Mouse (Mus musculus) MEL-GATA-1-ER (cell line): ENCODE data around the gene Klb.

Experiments used
- DNase-seq: peaks from one replicate; pipeline ENCODE4 v3.0.0-alpha.2; 2012; ENCODE audit warnings: low read depth; ENCODE audit errors: extremely low read depth

Klb gene

DNA sequence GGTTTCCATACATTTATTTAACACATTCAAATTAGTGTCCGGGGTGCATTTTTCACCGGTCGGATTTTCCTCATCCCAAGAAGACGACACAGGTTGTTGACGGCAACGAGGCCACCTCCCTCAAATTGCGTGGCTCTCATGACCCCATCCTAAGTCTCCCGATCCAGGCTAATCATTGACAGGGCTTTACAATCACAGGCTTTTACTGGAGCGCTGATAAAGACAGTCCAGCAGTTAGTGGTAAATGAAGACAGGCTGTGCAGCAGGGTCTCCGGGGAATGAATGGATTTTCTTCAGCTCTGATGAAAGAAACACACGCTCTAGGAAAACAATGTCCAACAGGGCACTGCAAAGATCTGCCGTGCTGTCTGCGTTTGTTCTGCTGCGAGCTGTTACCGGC lies at the start of gene Klb:
Gene Klb (plus strand): TSS at position 147 of the 400 bp plus-strand sequence.
- DNase-seq: no peak

DNA sequence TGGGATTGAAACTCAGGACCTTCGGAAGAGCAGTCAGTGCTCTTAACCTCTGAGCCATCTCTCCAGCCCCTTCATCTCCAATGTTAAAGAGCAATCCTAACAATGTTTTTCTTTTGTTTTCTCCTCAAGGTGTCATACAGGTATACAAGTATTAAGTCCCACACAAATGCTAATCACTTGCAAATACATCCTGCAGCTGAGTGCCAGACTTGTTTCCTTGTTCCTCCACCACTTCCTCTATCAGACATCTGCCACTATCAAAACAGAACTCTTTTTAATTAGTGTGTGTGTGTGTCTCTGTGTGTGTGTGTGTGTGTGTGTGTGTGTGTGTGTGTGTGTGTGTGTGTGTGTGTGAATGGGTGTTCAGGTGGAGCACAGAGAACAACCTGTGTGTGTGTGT lies 48.5 kb upstream of the Klb start:
- DNase-seq: peak; percentile 43

DNA sequence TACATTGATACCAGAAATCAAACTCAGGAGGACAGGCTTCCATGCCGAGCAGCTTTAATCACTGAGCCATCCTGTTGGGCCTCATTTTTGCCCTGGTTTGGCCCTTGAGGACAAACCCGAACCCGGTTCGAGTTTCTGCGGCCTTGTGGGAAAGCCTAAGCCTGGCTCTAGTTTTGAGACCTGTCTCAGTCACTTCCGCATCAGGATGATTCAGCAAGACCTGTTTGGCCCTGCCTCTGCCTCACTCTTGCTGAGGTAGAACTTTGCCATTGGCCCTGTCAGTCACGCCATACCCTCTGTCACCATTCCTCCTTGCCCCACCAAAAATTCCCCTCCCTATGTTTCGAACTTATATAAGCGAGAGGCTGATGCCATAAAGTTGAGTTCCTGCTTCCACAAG lies 48.0 kb upstream of the Klb start:
- DNase-seq: no peak

DNA sequence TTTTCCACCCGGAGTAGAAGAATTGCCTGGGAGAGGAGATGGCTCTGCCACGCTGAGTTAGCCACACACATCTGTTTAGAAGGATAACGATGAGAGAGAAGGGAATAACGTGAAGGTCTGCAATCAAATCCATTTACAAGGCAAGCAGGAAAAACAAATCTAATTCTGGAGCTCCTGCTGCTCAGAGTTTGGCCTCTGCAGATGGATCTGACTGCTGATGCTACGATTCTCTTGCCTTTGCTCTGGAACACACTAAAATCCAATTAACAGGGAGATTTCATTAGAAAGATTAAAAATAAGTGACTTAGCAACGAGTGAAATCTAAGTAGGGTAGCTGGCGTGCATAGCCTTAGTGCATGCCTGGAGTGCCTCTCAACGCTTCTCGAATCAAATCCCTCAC lies 42.6 kb upstream of the Klb start:
- no peak for DNase-seq

DNA sequence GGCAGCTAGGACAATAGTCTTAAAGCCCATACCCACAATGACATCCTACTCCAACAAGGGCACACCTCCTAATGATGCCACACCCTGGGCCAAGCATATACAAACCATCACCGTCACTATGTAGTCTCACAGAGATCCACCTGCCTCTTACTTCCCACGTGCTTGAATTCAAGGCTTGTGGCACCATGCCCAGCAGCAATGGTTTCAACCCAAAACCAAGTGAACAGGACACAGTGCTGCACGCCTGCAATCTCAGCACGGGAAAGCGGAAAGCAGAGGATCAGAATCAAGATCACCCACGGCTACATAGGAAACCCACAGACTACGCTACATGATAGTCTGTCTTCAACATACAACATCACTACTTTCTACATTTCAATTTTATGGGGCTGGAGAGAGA lies 39.9 kb upstream of the Klb start:
- DNase-seq: no peak

DNA sequence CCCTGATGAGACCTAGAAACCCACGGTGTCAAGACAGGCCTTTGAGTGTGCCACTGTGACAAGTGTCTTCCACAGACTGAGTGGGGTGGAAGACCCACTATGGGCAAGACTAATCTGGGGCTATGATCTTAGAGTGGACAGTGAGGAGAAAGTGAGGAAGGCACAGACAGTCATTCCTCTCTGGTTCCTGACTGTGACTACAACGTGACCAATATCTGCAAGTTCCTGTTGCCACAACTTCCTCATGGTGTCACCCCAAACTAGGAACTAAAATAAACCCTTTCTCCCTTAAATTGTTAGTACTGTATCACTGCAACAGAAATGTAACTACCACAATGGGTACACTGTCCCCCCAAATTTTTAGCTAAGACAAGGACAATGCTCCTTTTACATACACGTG lies 39.2 kb upstream of the Klb start:
- no peak for DNase-seq

DNA sequence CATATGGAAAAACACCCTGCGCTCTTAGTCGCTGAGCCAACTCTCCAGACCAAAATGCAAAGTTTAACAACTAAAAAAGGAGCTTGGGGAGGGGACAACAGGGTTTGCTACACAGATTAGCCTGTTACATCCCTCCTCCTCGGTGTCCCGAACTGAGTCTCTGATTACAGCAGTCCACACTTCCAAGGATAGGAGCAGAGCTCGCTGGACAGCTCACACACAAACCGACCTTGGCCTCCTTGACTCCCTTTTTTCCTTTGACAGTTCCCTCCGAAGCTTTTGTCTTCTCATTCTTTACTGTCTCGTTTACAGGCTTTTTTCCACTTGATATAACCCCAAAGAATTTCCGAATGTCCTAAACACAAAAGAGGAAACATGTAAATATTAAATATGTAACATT lies 28.9 kb upstream of the Klb start:
- no peak for DNase-seq

DNA sequence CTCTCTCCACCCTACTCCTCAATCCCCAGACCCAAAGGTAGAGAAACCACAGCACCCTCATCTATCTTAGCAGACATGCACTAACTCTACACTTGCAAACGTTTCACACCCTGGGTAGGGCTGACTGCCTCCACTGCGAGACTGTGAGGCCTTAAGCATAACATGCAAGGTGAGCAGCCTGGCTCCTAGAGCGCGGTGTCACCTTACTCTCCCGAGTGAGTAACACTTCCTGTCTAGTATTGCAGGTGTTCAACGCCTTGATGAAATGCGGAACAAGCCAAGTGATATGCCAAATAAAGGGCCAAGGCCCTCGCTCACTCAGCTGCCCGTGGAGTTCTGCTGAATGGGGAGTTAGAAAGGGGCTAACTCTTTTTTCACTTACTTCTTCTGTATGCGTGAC lies 25.9 kb upstream of the Klb start:
- DNase-seq: no peak

DNA sequence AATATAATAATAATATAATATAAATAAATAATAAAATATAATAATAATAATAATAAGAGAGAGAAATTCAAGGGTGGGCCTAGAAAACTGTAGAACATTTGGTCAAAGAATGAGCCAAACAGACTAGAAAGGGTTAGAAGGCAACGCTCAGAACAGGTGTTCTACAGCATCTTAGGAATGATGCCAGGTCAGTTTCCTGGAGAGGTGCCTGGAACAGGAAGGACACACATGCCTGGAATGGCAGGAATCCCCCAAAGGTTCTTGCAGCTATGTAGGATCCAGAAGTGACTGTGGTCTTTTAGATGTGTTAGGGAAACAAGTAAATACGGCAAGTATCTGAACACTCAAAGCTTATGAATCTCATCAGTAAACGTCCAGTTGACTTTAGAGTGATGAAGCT lies 23.8 kb upstream of the Klb start:
- DNase-seq: no peak

DNA sequence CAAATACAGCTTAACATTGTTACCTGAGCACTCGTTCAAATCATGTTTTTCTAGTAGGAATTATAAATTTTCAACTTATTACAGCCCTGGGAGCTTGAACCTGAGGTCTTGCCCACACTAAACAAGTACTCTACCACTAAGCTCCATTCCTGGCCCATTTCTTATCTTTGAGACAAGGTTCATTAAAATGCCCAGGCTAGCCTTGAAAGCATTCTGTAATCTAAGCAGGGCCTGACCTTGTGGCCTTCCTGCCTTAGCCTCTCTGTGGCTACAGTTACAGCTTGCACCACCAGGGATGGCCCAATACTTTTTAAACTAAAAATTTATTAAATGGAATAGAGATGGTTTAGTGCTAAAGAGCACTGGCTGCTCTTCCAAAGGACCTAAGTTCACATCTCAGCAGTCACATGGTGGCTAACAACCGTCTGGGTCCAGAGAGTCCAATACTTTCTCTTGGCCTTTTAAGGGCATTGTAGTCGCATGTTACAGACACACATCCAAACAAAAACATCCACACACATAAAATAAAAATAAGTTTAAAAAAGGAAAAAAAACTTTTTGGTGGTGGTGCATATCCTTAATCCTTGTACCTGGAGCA lies 23.3 kb upstream of the Klb start:
- no peak for DNase-seq

DNA sequence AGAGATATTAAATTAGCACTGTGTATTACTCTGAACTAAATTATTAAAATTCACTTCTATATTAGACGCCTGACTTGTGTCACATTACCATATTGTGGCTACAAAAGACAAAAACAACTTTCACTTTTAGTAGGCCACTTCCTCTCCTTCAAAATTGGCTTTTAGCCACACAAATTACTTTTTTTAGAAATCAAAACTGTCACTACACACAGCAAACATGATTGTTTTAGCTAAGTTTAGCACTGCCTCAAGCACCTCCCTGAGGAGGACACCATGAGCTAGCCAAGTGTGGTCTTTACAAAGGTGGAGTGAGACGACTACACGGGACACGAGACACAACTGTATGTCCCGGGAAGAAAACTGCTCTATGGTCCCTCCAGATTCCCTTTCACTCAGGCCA lies 21.9 kb upstream of the Klb start:
- no peak for DNase-seq

DNA sequence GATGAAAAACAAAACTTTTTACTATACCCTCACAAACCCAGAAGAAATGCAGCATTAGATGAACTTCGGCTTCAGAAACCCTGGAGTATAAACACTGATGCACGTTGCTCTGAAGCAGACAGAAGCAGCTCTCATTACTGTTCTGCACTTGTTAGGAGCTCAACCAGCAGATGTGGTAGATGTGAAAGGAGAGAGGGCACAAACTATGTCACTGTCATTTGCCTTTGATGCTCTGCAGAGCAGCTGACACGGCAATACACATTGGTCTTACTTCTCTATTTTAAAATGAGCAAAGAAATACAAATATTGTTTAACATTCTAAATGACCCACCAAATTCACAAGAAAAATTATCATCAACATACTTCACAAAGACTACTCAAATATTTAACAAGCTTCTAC lies 18.1 kb upstream of the Klb start:
- no peak for DNase-seq

DNA sequence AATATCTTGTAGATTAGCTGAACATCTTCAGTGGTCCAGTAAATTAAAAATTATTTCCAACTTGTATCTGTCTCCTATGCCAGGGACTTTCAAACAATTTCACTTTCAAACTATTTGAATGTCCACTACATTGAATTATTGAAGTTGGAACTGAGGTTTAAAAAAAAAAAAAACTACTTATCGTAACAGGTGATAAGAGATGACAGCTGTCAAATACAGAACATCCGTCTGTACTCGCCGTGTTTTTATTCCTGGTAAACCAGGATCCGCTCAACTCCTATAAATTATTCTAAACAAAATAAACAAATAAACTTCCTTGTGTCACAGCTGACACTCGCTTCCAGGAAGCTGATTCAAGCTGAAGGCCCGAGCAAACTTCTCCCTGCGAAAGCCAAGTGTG lies 13.3 kb upstream of the Klb start:
- no peak for DNase-seq

DNA sequence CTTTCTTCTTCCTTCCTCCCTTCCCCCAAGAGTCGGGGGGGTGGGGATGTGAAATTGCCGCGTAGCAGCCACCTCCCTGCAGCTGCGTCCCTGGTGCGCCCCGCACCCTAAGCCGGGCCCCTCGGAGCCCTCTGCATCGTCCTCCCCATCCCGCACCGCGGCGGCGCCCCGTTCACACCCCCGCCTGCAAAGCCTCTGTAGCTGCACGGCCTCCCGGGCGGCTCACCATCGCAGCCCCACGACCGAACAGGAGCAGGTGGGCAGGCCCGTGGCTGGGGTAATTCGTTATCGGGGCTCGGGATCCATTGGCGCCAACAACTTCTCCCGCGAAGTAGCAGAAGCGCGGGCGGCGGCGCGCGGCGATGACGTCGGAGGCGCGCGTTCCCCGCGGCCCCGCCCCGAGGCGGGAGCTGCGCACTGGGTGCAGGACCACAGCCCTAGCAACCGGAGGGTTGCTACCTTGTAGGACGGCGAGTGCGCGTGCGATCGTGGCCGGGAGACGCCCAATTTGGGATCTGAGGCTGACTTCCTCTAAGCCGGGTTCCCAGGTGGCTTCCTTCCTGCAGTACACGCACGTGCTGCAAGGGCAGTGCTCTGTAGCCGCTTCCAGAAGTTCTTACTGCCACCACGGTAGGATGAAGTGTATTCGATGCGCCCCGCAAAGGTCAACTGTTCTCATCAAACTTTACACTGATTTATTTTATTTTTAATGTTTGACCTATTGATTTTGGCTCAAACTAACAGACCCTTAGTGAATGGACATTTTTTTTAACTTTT lies 12.6 kb upstream of the Klb start, which contains the start of gene Rfc1:
Gene Rfc1 (minus strand): TSS at position 373 of the 777 bp plus-strand sequence.
- DNase-seq: peak; percentile 89

DNA sequence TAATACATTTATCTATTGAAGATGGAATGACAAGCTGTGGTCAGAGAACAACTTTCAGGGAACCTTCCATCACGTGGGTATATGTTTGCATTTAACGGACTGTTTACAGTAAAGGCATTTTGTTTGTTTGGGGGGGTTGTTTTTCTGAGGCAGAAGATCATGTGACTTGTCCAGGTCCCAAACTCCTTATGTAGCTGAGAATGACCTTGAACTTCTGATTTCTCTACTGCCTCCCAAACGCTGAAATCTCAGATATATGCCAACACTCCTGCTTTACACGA lies 12.1 kb upstream of the Klb start:
- DNase-seq: no peak

DNA sequence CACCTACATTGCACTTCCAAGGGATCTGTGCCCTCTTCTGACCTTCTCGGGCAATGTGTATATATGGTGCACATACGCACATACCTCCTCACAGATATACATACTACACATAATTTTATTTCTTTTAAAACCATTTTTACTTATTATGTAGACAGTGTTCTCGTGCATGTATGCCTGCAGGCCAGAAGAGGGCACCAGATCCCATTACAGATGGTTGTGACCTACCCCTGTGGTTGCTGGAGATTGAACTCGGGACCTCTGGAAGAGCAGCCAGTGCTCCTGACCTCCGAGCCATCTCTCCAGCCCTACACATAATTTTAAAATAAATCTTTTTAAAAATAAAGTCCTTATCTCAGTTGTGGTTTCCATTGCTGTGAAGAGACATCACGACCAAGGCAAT lies 9.7 kb upstream of the Klb start:
- no peak for DNase-seq

DNA sequence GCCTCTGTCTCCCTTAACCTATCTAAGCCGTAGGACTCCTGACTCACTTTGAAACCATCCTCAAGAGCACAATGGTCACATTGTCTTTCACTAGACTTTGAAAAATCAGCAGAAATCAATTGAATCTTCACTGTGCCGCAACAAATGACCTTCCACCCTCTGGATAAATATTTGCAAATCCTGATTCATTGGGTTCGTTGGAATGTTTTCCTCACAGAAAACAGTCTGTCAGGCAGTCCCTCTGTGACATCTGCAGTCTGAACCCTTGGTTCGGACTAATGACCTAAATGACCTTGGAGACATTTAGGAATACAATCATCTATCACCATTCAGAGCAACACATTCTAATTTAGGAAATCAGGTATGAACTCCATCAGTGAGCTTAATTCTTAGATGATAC lies 7.9 kb upstream of the Klb start:
- DNase-seq: no peak

DNA sequence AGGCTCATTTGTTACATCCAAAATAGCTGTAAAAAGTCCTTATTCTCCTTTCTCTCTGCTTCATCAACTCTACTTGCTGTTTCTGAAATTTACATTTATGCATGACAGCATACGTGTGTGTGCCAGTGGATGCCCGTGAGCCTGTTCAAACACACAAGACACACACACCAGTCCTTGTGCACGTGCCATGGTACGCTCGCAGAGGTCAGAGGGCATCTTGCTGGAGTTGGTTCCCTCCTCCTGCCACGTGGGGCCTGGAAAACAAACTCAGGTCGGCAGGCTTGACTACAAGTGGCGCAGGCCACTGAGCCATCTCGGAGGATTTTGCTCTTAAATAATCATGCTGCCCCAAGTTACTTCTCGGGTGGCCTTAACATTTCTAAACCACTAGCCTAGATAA lies 2.4 kb downstream of the Klb start:
- no peak for DNase-seq

DNA sequence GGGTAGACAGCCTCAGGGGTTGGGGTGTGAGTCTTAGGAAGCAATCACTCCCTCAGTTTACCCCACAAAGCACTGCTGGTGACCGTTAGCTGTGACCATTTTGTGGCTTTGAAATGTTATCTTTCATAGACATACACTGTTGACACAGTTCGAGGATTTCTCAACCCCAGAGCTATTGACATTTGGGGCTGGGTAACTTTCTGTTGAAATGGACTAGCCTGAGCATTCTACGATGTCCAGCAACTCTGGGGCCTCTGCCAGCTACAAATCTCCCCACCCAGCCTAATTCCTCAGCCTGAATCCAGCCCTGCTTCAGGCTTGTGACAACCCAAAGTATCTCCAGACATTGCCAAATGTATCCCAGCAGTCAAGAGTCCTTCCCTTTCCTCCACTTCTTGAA lies 6.0 kb downstream of the Klb start:
- DNase-seq: no peak

DNA sequence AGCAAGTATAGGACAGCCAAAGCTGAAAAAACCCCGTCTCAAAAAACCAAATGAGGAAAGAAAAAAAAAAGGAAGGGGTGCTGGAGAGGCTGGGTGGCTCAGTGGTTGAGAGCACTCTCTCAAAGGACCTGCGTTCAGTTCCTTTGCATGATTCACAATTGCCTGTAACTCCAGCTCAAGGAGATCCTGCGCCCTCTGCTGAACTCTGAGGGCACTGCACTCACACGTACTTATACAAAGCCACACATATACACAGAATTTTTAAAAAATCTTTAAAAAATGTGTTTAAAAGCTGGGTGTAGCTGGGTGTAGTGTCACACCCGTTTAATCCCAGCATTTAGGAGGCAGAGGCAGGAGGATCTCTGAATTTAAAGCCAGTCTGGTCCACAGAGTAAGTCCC lies 6.9 kb downstream of the Klb start:
- no peak for DNase-seq

DNA sequence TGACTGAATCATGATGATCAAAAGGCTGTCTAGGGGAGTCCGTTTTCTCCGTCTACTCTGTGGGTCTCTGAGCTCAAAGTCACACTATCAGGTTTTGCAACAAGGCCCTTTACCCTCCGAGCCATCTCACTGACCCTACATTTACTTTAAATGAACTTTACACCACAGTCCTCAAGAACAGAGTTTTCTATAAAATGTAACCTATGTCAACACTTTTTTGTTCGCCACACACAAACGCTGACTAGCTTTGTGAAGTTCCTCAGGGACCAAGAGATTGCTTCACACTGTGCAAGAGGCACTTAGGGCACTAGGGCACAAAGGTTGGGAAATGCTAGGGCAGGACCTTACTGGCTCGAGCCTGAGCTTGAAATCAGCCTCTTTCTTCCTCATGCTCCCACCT lies 8.7 kb downstream of the Klb start:
- no peak for DNase-seq

DNA sequence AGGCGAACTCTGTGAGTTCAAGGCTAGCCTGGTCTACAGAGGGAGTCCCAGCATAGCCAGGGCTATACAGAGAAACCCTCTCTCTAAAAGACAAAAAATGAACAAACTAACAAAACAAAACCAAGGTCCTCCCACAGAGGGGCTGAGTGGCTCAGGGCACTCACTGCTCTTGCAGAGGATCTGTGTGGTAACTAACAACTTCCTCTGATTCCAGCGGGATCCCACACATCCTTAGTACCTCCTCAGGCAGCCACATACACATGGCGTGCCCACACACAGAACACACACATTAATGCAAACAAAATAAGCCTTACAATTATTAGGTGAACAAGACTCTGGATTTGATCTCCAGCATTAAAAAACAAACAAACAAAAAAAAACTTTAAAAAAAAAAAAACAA lies 9.7 kb downstream of the Klb start:
- no peak for DNase-seq

DNA sequence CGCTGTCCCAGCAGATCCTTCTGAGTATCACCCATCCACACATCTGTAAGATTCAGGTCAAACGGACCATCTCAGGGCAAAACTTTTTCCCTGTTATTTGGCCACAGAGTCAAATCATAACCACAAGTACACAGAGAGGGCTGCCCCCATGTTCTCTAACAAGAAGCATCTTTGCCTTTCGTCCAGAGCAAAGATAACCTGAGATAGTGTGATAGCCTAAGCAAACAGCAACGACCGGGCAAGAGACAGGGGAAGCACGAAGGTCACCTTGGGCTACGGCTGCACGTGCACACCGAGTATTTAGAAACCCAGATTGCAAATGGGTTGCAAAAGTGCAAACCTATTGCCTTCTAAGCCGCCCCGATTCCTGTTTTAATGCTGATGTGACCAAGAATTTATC lies 19.7 kb downstream of the Klb start:
- no peak for DNase-seq

DNA sequence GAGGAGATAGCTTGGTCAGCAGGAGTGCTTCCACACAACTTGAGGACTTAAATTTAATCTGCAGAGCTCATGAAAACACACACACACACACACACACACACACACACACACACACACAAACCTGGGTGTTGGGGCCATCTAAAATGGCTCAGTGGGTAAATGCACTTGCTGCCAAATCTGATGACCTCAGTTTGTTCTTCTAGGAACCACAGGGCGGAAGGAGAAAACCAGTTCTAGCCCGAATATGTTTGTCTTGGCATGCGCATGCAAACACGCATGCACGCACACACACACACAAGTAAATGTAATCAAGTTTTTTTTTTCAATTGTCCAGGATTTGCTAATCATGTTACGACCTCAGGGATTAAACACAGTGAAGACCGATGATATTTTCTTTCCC lies 23.4 kb downstream of the Klb start:
- DNase-seq: no peak
